Mouse (Mus musculus): ENCODE measurements around the gene Igf2bp1.

The Igf2bp1 gene

DNA sequence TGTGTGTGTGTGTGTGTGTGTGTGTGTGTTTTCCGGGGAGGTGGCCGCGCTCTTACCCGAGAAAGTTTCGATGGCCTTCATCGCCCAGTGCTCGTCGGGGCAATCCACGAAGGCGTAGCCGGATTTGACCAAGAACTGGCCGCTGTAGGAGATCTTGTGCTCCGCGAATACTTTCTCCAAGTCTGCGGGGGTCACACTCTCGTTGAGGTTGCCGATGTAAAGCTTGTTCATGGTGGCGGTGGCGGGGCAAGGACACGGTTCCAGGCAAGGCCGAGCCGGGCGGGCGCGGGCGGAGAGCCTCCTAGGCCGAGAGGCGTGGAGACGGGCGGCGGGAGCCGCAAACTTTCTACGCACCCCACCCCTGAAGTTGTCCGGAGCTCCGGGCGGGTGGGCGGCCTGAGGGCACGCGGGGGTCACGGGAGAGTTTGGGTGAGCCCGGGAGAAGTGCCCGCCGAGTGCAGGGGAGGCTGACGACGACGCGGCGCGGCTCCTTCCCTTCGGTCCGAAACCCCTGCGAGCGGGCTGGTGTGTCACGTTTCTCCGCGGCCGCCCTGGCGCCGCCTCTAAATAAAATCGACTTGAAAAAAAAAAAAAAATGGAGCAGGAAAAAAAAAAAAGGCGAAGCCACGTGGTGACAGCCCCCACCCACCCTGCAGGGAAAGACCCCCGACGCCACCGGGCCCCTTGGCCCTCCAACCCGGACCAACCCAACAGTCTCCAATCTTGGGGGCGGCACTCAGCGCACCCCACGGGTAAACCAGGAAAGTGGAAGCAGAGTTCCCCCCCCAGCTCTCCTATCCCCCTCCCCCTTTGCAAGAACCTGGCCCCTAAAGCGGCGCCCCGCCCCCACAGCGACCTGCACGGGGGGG is at the start of gene Igf2bp1:
Igf2bp1 (minus strand) TSS at position 538 of the 869 bp plus-strand sequence.
- peak; percentile 13 to 29 for DNase-seq

DNA sequence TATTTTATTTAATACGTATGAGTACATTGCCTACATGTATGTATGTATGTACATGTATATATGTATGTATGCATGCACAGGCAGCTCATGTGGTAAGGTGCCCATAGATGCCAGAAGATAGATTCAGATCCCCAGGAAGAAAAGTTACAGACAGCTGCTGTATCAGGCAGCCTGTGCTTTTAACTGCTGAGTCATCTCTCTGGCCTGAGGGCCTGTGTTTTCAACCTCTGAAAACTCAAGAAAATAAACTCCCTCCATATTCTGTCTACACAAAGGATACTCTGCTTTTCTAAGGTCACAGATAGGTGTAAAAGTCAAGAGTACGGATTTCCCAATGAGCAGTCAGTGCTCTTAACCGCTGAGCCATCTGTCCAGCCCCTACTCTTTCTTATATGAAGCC is 45.1 kb upstream of the Igf2bp1 start:
- no peak for DNase-seq

DNA sequence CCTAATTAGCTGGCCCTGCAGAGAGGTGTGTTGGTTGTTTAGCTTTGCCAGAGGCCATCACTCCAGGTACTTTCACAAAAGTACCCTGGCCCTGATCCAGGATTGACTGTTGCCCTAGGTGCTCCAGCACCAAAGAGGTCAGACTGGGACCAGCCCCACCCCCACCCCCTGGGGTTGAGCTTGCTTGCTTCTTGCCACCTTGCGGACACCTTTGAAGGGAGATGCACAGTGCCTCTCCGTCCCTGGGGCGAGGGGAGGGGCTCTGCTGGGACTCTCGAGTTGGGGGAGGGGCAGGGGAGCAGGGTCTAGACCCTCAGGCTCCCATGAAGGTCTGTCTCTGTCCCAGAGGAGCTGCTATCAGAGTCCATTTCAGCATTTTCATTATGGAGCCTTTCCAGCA is 44.2 kb upstream of the Igf2bp1 start:
- DNase-seq = peak in 1 of 2 experiments; percentile 36

DNA sequence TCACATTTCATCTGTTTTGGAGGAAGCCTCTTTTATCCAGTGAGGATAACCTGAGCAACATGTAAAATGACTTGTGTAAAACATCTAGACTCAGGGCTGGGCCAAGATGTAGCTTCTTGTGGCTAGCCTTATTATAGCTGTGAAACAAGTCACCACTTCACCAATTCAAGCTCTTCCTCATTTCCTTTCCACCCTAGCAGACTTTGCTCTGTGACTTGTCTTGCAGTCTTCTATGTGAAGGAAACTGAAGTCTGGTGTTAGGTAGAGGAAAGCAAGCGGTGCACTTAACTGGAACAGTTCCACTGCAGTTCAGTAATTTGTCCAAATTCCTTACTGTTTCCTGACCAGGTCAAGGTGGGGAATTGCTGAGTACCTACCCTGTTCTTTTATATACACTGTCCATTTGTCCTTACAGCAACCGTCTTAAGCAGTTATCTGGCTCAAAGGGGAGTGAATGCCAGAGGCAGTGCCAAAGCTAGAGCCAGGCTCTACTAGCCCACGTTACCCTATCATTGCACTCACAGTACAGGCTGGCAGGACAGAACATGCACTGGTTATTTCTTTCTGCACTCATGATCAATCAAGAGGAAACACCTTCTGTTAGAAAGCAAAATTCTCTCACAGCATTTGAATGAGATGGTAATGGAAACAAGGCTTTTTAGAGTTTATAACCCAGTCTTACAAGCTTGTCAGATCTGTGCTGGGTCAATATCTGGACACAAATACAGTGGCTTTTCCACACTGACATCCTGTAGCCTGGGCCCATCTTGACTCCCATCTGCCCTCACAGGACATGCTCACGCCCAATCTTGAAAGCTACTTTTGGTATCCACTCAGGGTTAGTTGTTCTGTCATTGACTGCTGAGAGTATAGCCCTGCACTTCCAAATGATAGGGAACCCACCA is 42.0 kb upstream of the Igf2bp1 start:
- no peak for DNase-seq

DNA sequence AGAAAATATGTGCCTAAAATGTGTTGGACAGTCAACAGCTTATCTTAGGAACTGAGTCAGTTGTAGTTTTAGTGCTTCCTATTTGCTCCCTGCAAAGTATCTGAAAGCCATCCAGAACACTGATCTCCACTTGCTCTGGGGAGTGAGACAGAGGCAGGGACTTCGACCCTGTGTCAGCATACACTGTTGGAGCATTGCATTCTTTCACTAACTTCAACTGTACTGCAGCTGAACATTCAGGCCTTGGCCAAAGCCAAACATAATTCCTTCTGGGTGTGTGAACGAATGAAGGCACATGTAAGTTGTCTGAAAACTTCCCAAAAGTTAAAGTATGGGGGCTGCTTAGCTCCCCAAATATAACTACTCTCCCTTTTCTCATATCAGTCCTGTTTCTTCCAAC is 41.1 kb upstream of the Igf2bp1 start:
- DNase-seq = no peak

DNA sequence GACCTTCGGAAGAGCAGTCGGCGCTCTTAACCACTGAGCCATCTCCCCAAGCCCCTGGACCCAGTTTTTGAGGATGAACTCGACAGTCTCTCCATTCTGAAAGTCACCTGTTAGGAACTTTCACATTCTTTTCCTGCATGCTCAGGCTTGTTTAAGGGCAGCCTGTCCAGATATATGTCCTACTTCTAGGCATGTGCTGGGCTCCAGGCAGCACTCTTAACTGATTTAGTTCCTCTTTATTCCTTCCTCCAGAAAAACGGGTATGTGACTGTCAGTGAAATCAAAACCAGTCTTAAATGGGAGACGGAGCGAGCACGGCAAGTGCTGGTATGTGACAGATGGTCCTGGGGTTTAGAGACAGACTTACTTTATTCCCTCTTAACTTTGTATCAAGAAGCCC is 40.3 kb upstream of the Igf2bp1 start:
- no peak for DNase-seq

DNA sequence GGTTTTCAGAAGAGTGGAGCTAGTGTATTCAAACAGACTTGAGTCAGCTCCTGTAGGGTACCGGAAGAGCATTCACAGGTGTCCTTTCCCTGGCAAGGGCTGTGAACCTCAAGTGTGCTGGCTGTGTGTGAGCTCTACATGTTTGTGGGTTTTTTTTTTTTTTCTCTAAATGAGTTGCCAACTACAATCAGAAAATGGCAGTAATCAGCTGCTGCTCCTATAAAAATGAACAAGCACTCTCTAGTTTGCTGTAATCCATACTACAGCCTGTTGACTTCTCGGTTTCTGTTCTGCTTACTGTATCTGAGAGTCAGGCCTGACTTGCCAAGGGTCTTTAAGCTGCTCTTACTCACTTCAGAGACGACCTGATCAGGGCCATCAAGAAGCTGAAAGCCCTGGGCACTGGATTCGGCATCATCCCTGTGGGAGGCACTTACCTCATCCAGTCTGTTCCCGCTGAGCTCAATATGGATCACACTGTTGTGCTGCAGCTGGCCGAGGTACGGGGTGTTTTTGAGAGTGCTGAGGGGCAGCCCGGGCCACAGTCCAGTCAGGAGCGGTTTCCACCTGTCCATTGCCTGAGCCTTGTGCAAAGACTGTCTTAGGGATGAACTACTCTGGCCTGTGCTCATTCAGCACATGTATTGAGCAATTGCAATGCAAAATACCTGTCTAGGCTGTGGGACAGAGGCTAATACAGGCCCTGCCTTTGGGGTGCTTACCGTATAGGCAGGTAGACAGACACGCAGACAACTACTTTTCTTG is 39.2 kb upstream of the Igf2bp1 start:
- no peak for DNase-seq

DNA sequence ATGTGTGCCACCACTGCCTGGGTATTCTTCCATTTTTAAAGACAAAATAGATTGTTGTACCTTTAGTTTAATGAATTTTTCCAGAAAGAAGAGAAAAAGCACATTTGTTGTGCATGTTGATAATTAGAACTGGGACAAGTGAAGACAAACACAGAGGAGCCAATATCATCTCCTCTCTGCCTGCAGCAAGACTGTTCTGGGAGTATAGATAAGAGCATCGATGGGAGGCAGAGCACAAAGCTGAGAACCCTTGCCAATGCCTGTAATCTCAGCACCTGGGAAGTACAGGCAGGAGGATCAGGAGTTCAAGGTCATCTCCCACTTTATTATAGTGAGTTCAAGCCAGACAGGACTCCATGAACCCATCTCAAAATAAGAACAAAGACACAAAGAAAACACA is 32.8 kb upstream of the Igf2bp1 start:
- DNase-seq = no peak

DNA sequence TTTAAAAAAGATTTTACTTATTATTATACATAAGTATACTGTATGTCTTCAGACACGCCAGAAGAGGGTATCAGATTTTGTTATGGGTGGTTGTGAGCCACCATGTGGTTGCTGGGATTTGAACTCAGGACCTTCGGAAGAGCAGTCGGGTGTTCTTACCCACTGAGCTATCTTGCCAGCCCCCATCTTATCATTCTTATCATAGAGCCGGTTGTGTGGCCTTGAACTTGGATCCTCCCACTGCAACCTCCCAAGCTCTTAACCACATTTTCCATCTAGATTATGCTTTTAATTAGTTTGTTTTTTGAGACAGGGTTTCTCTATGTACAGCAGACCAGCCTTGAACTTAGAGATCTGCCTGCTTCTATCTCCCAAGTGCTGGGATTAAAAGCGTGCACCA is 31.8 kb upstream of the Igf2bp1 start:
- no peak for DNase-seq

DNA sequence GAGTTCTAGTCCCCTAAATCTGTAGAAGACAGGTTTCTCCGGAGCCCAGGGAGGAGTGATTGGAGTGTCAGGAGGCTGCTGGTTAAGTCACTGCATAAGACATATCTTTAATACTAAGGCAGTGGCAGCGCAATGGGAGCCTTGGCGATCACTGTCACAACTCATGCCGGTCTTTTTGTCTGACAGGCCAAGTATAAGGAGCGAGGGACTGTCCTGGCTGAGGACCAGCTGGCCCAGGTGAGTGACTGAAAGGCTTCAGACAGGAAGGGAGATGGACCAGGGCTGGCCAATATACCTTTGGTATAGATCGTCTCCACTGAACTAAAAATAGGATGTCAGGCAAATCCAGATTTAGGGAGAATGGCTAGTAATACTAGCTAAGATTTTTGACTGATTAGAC is 29.4 kb upstream of the Igf2bp1 start:
- peak in 1 of 2 experiments; percentile 77 for DNase-seq

DNA sequence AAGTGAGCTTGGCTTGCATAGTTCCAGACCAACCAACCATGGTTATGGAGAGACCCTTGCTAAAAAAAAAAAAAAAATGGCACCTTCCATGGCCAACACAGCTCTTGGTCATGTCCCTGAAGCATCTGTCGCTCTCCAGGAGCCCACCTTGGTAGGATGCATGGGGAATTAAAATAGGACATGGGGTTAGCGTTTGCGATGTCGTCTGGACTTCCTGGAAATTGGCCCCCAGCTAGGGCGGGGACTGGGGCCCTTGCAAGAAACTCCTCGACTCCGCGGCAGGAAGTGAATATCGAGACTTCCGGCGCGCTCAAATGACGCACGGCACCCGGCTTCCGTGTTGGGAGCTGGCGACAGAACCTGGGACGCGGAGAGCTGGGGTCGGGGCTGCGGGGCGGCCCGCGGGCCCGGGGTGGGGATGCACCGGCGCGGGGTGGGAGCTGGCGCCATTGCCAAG is 28.9 kb upstream of the Igf2bp1 start, which contains the start of gene Snf8:
Snf8 (plus strand) TSS at position 290 of the 457 bp plus-strand sequence.
- DNase-seq = peak; percentile 97

DNA sequence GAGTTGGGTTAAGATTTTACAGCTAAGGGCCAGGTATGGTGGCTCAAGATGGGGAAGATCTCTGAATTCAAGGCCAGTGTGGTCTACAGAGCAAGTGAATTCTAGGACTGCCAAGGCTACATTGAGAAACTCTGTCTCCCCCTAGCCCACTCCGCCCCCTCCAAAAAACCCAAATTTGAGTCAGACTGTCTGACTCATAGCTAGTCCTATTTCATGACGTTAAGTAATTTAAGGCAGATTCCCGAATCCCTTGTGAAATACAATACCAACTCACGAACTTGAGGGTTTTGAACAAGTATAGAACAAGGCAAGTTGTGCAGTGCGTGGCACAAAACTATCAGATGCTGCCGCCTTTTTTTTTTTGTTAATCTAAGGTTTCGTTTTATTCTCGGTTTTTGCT is 28.4 kb upstream of the Igf2bp1 start:
- DNase-seq = no peak

DNA sequence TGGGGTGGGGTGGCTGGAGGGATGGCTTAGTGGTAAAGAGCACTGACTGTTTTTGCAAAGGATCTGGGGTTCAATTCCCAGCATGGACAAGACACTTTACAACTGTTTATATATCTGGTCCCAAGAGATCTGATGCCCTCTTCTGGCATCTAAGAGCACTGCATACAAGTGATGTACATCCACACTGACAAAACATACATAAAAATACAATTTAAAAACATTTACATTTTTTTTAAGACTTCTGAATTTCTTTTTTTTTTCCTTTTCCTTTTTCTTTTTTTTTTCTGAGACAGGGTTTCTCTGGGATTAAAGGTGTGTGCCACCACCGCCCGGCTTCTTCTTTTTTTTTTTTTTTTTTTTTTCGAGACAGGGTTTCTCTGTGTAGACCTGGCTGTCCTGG is 27.5 kb upstream of the Igf2bp1 start:
- no peak for DNase-seq

DNA sequence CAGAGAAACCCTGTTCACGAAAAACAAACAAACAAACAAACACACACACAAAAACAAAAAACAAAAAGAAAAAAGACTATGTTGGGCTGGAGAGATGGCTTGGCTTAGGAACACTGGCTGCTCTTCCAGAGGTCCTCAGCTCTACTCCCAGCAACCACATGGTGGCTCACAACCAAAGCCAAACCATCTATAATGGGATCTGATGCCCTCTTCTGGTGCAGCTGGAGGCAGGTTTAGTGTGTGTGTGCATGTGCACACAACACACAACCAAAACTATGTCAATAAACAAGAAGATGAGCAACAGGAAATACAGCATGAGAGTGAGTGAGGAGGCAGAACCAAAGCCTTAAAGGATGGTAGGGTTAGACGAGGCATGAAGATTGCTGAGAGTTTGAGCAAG is 26.0 kb upstream of the Igf2bp1 start:
- DNase-seq = no peak

DNA sequence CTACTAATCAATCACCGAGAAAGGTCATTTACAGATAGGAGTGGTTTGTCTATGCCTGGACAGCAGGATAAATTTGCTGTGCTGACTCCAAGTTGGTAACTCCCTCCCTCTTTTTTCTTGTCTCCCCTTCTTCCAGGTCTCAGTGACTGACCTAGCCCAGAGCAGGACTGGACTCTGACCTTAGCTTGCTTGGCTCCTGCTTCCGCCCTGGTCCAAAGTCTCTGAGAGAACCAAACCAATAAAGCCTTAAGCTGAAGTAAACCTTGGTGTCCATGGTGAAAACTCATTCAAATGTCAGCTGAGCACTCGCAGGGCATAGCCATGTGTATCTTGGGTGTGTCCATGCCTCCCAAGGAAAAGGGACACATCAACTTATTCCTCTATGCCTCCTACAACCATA is 24.8 kb upstream of the Igf2bp1 start:
- DNase-seq = no peak

DNA sequence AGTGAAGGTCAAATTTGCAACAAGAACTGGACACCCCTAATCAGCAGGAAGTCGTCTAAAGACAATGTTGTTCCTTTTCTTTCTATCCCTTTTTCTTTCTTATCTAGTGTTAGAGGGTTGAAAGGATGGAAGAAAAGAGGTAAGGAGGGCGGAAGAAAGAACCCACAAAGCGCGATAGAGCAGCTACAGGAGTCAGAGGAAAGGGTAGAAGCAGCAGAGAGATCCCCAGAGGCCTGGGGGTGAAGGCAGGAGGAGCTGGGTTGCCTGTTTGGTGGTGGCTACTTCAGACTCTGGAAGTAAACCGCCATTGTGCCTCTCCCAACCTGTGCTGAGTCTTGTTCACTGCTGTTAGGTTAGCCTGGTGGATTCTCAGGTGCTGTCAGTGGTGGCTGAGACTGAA is 22.4 kb upstream of the Igf2bp1 start:
- DNase-seq = no peak

DNA sequence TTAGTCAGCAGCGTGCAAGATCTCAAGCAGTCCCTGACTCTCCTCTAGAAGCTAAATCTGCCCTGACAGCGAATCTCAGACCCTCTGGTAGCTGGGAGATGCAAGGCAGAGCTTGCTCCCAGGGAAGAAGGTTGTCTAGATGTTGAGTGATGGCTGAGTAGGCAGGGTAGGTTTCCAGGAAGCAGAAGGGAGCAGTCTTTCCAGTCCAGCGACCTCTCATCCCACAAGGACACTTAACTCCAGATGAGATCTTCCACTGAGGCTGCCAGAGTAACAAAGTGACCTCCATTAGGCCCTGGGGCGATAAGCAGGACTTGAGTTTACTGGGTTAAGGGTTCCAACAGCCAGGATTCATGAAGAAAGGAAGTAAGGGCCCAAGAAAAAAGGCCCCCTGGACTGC is 14.9 kb upstream of the Igf2bp1 start:
- no peak for DNase-seq

DNA sequence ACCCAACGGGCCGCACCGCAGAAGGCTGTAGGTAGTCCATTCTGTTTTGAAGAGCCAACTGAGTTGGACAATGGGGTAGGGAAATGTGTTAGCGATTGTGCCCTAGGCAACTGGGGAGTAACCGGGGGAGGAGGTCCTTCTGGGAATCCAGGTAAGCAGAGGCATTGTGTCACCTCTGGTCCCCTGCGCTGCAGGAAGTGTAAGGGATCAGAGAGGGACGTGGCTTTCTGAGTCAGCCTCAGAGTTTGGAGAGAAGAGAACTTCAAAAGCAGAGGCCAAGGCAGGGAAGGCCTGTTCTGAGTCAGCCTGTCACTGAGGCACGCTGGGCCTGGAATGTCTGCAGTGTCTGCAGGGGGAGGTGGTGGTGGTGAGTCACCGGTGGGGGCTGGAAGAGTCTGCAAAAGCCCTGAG is 12.2 kb upstream of the Igf2bp1 start:
- DNase-seq = no peak

DNA sequence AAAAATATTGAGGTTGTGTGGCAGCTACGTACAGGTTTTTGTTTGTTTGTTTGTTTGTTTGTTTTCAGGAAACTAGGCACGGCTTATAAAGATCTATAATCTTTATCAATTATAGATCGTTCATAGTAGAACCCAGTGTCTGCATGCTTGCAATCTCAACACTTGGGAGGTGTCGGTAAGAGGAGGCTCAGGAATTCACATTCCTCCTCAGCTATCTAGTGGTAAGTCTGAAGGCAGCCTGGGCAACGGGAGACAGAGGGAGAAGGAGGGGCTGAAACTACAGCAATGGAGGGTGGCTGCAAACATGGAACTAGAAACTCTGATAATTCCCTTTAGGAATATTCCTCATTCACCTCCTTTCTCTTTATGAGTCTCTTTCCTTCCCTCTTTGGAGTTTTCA is 9.7 kb upstream of the Igf2bp1 start:
- no peak for DNase-seq

DNA sequence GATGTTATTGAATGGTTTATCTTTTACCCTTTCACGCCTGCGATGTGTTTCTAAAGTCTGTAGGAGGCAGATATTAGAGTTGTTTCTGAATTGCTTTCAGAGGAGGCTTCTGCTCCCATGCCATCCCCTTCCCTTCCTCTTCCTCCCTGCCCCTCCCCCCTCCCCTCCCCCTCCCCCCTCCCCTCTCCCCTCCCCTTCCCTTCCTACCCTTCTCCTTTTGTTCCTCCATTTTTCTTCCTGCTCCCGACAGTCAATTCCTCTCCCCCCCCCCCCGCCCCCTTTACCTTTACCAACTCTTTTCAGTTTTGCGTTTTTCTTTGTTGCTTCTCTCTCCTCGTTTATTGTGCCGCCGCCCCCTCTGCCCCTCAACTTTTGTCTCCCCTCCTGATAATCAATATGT is 6.2 kb upstream of the Igf2bp1 start:
- DNase-seq = no peak

DNA sequence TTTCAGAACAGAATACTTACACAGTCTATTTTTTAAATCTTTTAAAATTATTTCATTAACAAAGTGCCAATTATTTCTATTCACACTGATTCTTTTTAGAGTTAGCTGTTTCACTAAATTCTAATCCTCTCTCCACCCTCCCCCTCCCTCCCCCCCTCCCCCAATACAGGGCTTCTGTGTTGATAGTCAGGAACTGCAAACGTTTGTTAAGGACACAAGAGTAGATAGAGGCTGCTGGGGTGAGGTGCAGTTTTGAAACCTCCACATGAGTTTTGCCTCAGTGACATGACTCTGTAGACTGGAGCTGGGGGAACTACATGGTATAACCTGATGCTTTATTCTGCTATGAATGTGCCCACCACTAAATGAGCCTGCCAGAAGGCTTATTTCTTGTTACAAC is 3.1 kb upstream of the Igf2bp1 start:
- no peak for DNase-seq

DNA sequence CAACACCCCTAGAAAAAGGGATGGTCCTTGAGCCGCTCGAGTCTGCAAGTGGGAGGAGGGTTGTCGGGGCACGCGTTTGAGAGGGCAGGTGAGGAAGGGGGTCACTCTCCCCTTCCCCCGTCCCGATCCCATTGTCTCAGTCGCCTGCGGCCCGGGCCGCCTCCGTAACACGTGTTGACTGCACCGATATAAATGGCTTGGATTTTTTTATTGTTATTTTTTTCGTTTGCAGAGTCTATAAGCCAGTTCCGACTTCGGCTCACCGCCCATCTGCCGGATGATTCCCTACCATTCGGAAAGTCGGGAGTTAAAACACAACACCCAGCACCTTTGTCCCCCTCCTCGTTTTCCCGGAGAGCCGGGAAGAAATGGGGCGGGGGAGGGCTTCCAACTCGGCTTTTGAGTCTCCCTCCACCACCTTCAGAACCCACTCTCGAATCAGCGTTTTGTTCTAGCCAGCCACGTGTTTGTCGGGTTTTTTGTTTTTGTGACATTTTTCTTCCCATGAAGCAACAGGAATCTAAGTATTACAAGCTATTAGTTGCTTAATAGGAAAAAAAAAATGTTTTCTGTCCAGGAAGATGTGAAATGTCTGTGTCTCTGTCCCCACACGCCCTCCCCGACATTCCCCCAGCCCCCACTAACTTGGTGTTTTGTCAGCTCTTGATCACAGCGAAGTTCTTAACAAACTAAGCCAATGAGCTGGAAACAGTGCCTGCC is 1.9 kb upstream of the Igf2bp1 start:
- DNase-seq = peak; percentile 14 to 40
